Mouse (Mus musculus): ENCODE data around the gene Phf23. TPM values are rescaled to one million over a fixed set of nuclear protein-coding genes. Genes with fewer than 3 reads are reported as not detected.

Phf23 gene
- polyA plus RNA-seq, 1 experiment from 2014 or later: 122 TPM

DNA sequence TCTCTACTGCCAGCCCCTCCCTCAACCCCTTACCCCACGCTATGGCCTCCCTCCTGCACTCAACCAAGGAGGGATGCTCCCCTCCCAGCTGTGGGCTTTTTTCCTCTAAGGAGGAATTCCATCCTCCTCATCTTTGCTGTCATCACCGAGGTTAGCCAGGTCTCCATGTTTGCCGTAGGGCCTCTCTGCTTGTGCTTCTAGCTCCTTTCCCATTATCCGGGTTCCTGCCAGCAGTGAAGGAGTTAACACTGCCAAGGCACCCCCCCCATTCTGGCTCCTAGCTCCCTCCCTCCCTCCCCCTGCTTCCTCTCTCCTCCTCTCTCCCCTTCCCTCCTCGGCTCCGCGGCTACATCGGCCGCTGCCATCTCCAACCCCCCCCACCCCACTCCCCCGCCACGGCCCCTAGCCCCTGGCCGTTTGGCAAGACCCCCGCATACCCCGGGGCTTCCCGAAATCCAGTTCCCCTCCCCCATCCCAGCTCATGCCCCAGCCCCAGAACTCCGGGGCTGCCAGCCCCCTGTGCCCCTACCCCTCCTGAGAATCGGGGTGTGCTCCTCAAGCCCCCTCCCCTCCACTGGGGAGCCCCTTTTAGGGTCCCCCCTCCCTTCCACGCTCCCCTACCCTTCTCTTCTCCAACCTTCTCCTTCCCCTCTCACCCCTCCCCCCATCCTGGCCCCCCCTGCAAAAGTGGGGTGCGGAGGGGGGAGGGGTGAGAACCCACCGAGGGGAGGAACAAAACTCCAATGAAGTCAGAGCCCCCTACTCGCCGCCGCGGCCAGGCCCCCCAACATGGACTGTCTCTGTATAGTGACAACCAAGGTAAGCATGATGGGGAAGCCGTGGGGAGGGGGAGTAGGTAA lies 22.8 kb downstream of the Phf23 start:
- H3K36me3 ChIP-seq (ENCODE audit: inconsistent target): peaks cover 1% of the 10 kb centered on the region; the same call in 1 of the 2 replicates
- H3K27ac ChIP-seq: no peak overlapping the region; the same call in 1 of the 2 replicates
- WGBS (ENCODE audit: missing documents): 4% methylated on average over 16 of the region's 25 CpGs
- peak overlapping the region; percentile 42 for H3K4me3 ChIP-seq (ENCODE audit: inconsistent target)
- peaks cover 10% of the 10 kb centered on the region; the same call in 1 of the 2 replicates for H3K79me2 ChIP-seq (ENCODE audit: inconsistent target)

GRCm38 (mm10) chr11:70019495-70020021 lies 24.0 kb downstream of the Phf23 start:
- no peak overlapping the region for H3K27ac ChIP-seq
- 38% methylated on average over 1 of the region's 2 CpGs for WGBS (ENCODE audit: missing documents)
- H3K36me3 ChIP-seq (ENCODE audit: inconsistent target): no peaks in the 10 kb centered on the region
- no peak overlapping the region for H3K4me3 ChIP-seq (ENCODE audit: inconsistent target)
- peaks cover 10% of the 10 kb centered on the region; the same call in 1 of the 2 replicates for H3K79me2 ChIP-seq (ENCODE audit: inconsistent target)

DNA sequence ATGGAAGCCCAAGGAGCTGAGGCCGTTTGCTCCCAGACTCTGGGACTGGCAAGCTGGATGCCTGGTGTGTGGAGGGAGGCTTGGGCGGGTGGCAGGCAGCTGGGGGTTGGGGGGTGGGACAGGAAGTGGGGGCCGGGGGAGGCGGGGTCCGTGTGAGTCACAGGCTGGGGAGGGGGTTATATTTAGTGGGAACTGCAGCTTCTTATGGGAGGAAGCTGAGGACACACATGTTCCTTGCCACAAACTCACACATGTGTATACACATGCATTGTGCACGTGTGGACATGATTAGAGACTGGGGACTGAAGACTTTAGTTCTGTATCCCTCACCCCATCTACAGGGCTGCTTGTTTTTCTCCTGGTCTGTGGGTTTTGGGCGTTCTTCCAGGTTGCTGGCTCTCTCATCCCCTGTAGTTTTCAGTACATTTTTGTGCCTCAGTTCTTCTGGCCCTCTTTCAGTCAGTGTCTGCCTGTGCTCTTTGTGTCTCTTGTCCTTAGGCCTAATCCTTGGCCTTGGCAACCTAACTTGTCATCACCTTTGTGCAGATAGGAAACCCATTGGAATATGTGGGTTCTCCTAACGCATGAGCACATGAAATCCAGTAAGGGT lies 24.6 kb downstream of the Phf23 start:
- peaks cover 10% of the 10 kb centered on the region; the same call in 1 of the 2 replicates for H3K79me2 ChIP-seq (ENCODE audit: inconsistent target)
- H3K36me3 ChIP-seq (ENCODE audit: inconsistent target): no peaks in the 10 kb centered on the region
- no peak overlapping the region for H3K27ac ChIP-seq
- 24% methylated on average over 7 of the region's 8 CpGs for WGBS (ENCODE audit: missing documents)
- H3K4me3 ChIP-seq (ENCODE audit: inconsistent target): no peak overlapping the region

DNA sequence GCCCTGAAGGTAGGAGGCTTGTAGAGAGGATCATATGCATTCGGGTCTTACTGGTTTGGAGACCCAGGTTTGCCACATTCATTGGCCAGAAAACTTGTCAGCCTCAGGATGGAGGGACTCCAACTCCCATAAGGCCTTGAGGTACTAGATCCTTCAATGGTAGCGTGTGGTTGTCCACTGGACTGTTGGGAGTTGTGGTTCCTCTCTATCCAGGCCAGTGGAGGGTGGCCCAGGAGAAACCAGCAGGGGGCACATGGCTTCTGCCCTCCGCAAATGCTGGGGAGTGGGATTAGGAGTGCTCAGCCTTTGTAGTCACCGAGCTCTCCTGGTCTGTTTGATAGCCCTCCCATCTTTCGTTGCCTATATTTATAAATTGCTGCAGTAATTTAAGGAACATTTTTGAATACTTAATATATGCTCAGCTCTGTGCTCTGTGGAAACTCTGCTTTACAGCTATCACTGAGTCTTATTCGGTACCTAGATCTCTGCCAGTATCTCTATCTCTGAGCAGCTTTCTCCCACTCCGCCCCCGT lies 25.2 kb downstream of the Phf23 start:
- Histone ChIP-seq H3K27ac (peak overlapping the region; percentile 21; the same call in 1 of the 2 replicates), H3K4me3 (ENCODE audit: inconsistent target) (peak overlapping the region; percentile 46)
- WGBS (ENCODE audit: missing documents): 2% methylated on average over 8 of the region's 8 CpGs

DNA sequence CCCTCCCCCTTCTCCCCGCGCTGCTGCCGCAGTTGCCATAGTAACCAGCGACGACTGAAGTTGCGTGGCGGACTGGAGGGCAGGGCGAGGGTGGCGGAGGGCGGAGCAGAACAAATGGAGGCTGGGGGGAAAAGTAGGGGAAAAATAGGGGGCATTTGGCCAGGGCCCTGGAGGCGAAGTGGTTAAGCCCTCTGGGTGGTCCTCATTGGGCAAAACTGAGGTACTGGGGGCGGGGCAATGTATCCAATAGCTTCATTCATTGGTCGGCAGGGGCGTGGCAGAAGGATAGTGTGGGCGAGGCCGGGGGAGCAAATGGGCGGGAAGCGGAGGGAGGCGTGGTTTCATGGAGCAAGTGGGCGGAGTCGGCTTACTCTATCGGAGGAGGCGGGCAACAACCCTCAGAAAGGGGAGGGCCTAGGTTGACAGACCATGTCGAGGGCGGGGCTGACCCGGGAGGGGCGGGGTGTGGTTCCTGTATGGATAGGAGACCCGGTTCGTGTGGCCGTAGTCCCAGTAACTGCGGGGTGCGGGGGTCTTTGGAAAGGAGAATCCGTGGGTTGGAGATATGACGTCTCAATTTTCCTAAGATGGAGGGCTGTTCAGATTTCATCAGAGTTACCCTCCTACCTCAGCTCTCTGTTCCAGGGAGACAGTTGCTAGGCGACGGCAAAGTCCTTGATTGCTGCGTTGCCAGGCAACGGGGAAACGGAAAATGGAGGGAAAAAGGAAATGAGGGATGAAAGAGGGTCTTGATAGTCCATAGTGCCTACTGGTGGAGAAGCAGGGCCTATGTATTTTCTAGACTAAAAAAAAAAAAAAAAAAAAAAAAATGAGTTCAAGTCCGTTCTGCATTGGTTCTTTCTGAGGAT lies 25.9 kb downstream of the Phf23 start:
- Histone ChIP-seq H3K27ac (peak overlapping the region; percentile 21; the same call in 1 of the 2 replicates), H3K79me2 (ENCODE audit: inconsistent target) (peaks cover 10% of the 10 kb centered on the region; the same call in 1 of the 2 replicates), H3K36me3 (ENCODE audit: inconsistent target) (no peaks in the 10 kb centered on the region), H3K4me3 (ENCODE audit: inconsistent target) (peak overlapping the region; percentile 46)
- WGBS (ENCODE audit: missing documents): 5% methylated on average over 39 of the region's 40 CpGs

More for the DNA sequence above, 25.2 kb downstream of the Phf23 start:
- Histone ChIP-seq H3K79me2 (ENCODE audit: inconsistent target) (peaks cover 10% of the 10 kb centered on the region; the same call in 1 of the 2 replicates), H3K36me3 (ENCODE audit: inconsistent target) (no peaks in the 10 kb centered on the region)

DNA sequence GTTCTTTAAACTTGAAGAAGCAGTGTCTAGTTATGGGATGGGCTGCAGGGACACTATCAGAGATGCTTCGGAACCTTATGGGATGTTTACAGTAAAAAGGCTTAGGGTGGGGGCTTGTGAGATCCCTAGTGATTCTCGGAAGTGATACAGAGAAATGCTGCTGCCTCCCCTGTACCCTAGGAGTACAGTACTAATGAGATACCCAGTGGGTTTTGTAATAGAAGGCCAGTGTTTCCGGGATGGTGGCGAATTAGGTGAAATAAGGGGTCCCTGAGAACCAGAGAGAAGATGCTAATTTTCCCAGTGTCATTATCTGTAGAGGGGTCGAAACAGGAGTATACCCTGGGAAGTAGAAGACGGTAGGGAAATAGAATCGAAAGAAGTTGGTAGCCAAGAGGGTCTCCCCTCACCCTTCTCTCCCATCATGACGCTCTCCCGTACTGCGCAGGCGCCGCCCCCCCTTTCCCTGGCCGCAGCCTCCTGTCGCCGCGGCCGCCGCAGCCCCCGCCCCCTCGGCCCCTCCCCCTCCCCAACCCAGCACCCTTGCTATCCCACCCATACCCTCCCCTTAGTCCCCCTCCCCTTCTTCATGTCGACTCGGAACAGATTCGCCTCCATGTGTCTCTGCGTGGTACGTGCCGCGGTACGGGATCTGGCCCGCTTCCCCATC lies 28.0 kb downstream of the Phf23 start:
- 67% methylated on average over 17 of the region's 29 CpGs for WGBS (ENCODE audit: missing documents)
- H3K79me2 ChIP-seq (ENCODE audit: inconsistent target): peaks cover 8% of the 10 kb centered on the region; the same call in 1 of the 2 replicates
- no peak overlapping the region for H3K27ac ChIP-seq
- no peak overlapping the region for H3K4me3 ChIP-seq (ENCODE audit: inconsistent target)
- no peaks in the 10 kb centered on the region for H3K36me3 ChIP-seq (ENCODE audit: inconsistent target)

DNA sequence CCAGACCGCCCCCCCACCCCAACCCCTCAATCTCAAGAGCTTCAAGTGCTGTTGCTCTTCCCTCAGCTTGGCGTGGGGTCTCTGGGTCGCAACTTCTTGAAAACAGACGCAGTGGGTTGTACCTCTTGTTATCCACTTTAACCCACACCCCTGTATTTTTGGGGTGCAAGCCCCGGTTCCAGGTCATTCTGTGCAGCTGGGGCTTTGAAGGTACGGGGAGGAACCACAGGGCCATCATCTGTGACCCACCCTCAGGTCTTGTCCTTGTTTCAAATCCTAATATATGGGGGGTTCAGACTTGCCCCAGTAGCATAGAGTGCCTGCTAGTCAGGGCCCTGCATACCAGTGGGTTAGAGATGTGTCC lies 28.6 kb downstream of the Phf23 start:
- no peaks in the 10 kb centered on the region for H3K36me3 ChIP-seq (ENCODE audit: inconsistent target)
- 74% methylated on average over 5 of the region's 6 CpGs for WGBS (ENCODE audit: missing documents)
- H3K4me3 ChIP-seq (ENCODE audit: inconsistent target): no peak overlapping the region
- no peak overlapping the region for H3K27ac ChIP-seq
- H3K79me2 ChIP-seq (ENCODE audit: inconsistent target): peaks cover 3% of the 10 kb centered on the region; the same call in 1 of the 2 replicates

GRCm38 (mm10) chr11:70026689-70027088 lies 31.1 kb downstream of the Phf23 start:
- H3K79me2 ChIP-seq (ENCODE audit: inconsistent target): no peaks in the 10 kb centered on the region; the same call in 1 of the 2 replicates
- WGBS (ENCODE audit: missing documents): 84% methylated on average over 17 of the region's 19 CpGs
- peaks cover 7% of the 10 kb centered on the region; the same call in 1 of the 2 replicates for H3K36me3 ChIP-seq (ENCODE audit: inconsistent target)
- H3K27ac ChIP-seq: no peak overlapping the region
- H3K4me3 ChIP-seq (ENCODE audit: inconsistent target): no peak overlapping the region

DNA sequence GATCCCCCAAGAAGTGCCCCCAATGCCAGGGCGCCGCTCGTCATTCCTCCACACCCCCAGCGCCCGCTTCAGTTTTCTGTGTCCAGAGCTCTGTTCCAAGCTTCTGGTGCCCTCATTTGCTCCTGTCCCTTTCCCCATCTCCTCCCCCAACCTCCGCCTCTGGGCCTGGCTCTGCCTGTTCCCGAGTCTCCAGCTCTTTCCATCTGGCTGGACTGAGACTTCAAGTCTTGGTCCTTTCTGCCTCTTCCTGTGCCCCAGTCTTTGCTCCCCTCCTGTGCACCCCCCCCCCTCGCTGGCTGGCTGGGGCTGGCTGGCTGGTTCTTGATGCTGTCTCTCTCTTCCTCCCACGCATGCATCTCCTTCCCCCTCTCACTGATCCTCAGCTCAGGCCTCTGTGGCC lies 31.8 kb downstream of the Phf23 start:
- no peak overlapping the region for H3K27ac ChIP-seq
- H3K79me2 ChIP-seq (ENCODE audit: inconsistent target): no peaks in the 10 kb centered on the region; the same call in 1 of the 2 replicates
- H3K4me3 ChIP-seq (ENCODE audit: inconsistent target): no peak overlapping the region
- H3K36me3 ChIP-seq (ENCODE audit: inconsistent target): peaks cover 7% of the 10 kb centered on the region; the same call in 1 of the 2 replicates
- 89% methylated on average over 9 of the region's 9 CpGs for WGBS (ENCODE audit: missing documents)

GRCm38 (mm10) chr11:70028401-70029129 lies 33.0 kb downstream of the Phf23 start:
- Histone ChIP-seq H3K4me3 (ENCODE audit: inconsistent target) (no peak overlapping the region), H3K36me3 (ENCODE audit: inconsistent target) (peaks cover 7% of the 10 kb centered on the region; the same call in 1 of the 2 replicates), H3K79me2 (ENCODE audit: inconsistent target) (no peaks in the 10 kb centered on the region; the same call in 1 of the 2 replicates), H3K27ac (no peak overlapping the region)
- 63% methylated on average over 12 of the region's 12 CpGs for WGBS (ENCODE audit: missing documents)

DNA sequence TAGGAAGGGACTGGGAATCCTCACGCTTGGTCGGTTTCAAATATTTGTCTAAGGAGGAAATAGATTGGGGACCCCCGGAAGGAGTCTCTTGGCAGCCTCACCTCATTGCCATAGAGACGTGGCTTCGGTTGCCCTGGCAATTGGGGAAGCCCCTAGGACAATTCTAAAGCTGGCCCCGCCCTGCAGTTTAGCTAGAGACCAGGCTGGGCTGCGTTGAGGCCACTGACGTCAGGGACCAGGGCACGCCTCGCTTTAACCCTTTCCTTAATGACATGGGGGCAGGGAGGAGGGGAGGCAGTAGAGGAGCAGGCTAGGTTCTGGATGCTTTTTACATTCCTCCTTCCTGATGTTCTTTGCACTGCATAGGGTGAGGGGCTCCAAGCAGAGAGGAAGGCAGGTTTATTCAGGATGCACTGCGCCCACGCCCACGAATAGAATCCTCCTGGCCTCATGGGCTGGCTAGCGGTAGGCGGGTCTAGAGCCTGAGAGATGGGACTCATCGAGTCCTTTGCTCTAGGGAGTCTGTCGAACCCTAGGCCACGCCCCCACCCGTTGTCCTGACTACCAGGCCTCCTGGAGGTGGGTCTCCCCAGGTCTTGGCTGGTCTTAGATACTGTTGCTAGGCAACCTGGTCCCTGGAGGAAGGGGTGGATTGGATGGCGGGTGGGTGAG lies 33.7 kb downstream of the Phf23 start:
- Histone ChIP-seq H3K4me3 (ENCODE audit: inconsistent target) (no peak overlapping the region), H3K79me2 (ENCODE audit: inconsistent target) (no peaks in the 10 kb centered on the region), H3K27ac (no peak overlapping the region), H3K36me3 (ENCODE audit: inconsistent target) (peaks cover 7% of the 10 kb centered on the region; the same call in 1 of the 2 replicates)
- WGBS (ENCODE audit: missing documents): 31% methylated on average over 20 of the region's 20 CpGs

DNA sequence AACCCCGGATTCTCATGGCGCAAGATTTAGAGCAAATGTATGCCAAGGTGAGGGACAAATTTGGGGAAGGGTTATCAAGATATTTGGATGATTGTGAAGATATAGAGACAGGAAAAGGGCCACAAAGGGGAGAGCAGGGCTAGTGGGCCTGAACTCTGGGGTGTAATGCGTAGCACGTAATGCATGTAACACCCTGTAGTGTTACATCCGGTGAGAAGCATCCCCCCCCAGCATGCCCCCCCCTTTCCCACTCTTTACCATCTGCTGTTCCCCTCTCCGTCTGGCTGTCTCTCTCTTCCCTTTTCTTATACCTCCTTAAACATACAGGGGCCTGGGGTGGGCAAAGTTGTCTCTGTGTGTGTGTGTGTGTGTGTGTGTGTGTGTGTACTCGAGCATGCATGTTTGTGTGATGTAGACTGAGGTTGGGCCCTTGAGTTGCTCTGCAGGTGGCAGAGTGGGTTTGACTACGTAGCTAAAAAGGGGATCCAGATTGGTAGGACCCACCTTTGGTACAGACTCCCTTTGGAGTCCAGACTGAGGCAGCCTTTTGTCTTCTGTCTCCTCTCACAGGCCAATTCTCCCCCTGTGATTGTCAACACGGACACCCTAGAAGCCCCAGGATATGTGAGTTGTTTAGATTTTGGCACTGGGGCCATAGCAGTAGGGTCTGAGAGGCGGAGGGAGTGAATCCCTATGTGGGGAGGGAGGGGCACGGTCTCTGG lies 34.4 kb downstream of the Phf23 start:
- WGBS (ENCODE audit: missing documents): 67% methylated on average over 10 of the region's 11 CpGs
- H3K27ac ChIP-seq: no peak overlapping the region

More for the DNA sequence above, 34.4 kb downstream of the Phf23 start:
- Histone ChIP-seq H3K79me2 (ENCODE audit: inconsistent target) (no peaks in the 10 kb centered on the region), H3K36me3 (ENCODE audit: inconsistent target) (peaks cover 7% of the 10 kb centered on the region; the same call in 1 of the 2 replicates), H3K4me3 (ENCODE audit: inconsistent target) (no peak overlapping the region)
